ENCODE assay signal across 7 mouse cellular contexts in genomic region chr5:129018782-129019489, GRCm38 (mm10). TPM values are rescaled to one million over a fixed set of nuclear protein-coding genes. Genes with fewer than 3 reads are reported as not detected.
A peak's percentile ranks its signal among the peaks of the same experiment; 100 is the strongest.
DNase-seq lines count a peak whose midpoint lies in the region; ATAC-seq and TF ChIP-seq lines count a peak whose summit lies in the region.

No protein-coding gene starts in this region.

- no peak for TF ChIP-seq CTCF in olfactory bulb, adult 2 months (IDR thresholded peaks at IDR 0.05; ENCODE audit: insufficient read depth, low read depth, low read length)

- TF ChIP-seq POLR2A in olfactory bulb, adult 2 months (IDR thresholded peaks at IDR 0.05; ENCODE audit: insufficient read depth, low read depth, low read length): no peak

- H3K27me3 ChIP-seq in megakaryocyte, embryonic 14.5 days (replicated peaks): no peaks in the 10 kb centered on the region
- no peaks in the 10 kb centered on the region for H3K27me3 ChIP-seq in embryonic facial prominence, embryonic 14.5 days (replicated peaks; ENCODE audit: control insufficient read depth, insufficient read depth, low read length)
- H3K27me3 ChIP-seq in limb, embryonic 11.5 days (ENCODE audit: control insufficient read depth, insufficient read depth, low read length): no peaks in the 10 kb centered on the region

- peaks cover 15% of the 10 kb centered on the region for H3K36me3 ChIP-seq in megakaryocyte, embryonic 14.5 days (replicated peaks; ENCODE audit: low read length)
- H3K36me3 ChIP-seq in embryonic facial prominence, embryonic 14.5 days (ENCODE audit: control insufficient read depth, insufficient read depth, low read length): peaks cover 24% of the 10 kb centered on the region
- H3K36me3 ChIP-seq in limb, embryonic 11.5 days (ENCODE audit: control insufficient read depth, insufficient read depth, low read length): peaks cover 7% of the 10 kb centered on the region; the same call in 1 of the 2 replicates

- H3K27ac ChIP-seq in embryonic facial prominence, embryonic 14.5 days (replicated peaks; ENCODE audit: low read depth, low read length): peak overlapping the region; percentile 87
- peak overlapping the region; percentile 92 for H3K27ac ChIP-seq in limb, embryonic 11.5 days (replicated peaks; ENCODE audit: low read depth, low read length)
- H3K27ac ChIP-seq in olfactory bulb, adult 2 months (ENCODE audit: insufficient read depth, low read depth, low read length): peak overlapping the region; percentile 96

- DNase-seq in embryonic facial prominence, embryonic 14.5 days (ENCODE audit: low spot score): no peak
- DNase-seq in limb, embryonic 11.5 days (ENCODE audit: low spot score): no peak
- no peak for DNase-seq in layer of hippocampus, adult 9-10 months (ENCODE audit: low spot score)
- no peak for DNase-seq in urinary bladder, postnatal 4 days (ENCODE audit: low spot score in 2 of 2)

- peak overlapping the region; percentile 89 for H3K4me2 ChIP-seq in embryonic facial prominence, embryonic 14.5 days (ENCODE audit: low read depth, low read length)
- H3K4me2 ChIP-seq in limb, embryonic 11.5 days (ENCODE audit: low read depth, severe bottlenecking): peak overlapping the region; percentile 44

- 82% methylated on average over 13 of the region's 13 CpGs for WGBS in embryonic facial prominence, embryonic 14.5 days
- WGBS in limb, embryonic 11.5 days: 88% methylated on average over 13 of the region's 13 CpGs
- WGBS in olfactory bulb, adult 2 months: 86% methylated on average over 13 of the region's 13 CpGs

- H3K4me3 ChIP-seq in megakaryocyte, embryonic 14.5 days (replicated peaks): peak overlapping the region; percentile 99
- H3K4me3 ChIP-seq in embryonic facial prominence, embryonic 14.5 days (ENCODE audit: low read depth, low read length): peak overlapping the region; percentile 89
- peak overlapping the region; percentile 94 for H3K4me3 ChIP-seq in limb, embryonic 11.5 days (ENCODE audit: low read depth, low read length)
- peak overlapping the region; percentile 96 for H3K4me3 ChIP-seq in olfactory bulb, adult 2 months (ENCODE audit: insufficient read depth, low read depth, low read length)

- H3K9me3 ChIP-seq in megakaryocyte, embryonic 14.5 days: no peaks in the 10 kb centered on the region
- H3K9me3 ChIP-seq in embryonic facial prominence, embryonic 14.5 days (ENCODE audit: control insufficient read depth, low read length): no peaks in the 10 kb centered on the region
- no peaks in the 10 kb centered on the region for H3K9me3 ChIP-seq in limb, embryonic 11.5 days (ENCODE audit: control insufficient read depth, low read length)

- H3K9ac ChIP-seq in embryonic facial prominence, embryonic 14.5 days (ENCODE audit: low read depth, low read length): peak overlapping the region; percentile 86
- H3K9ac ChIP-seq in limb, embryonic 11.5 days (ENCODE audit: low read length): peak overlapping the region; percentile 91

- H3K4me1 ChIP-seq in megakaryocyte, embryonic 14.5 days: peaks cover 36% of the 10 kb centered on the region
- peaks cover 6% of the 10 kb centered on the region; the same call in 1 of the 2 replicates for H3K4me1 ChIP-seq in embryonic facial prominence, embryonic 14.5 days (ENCODE audit: control insufficient read depth, insufficient read depth, low read length)
- 0 out of 2 replicates have a peak, but pooled peaks cover 4% of the 10 kb centered on the region for H3K4me1 ChIP-seq in limb, embryonic 11.5 days (ENCODE audit: control insufficient read depth, insufficient read depth, low read length)
- no peaks in the 10 kb centered on the region; the same call in 1 of the 2 replicates for H3K4me1 ChIP-seq in olfactory bulb, adult 2 months (ENCODE audit: control insufficient read depth, insufficient read depth, low read length)

- ATAC-seq in megakaryocyte, adult 5-6 weeks (ENCODE audit: poor library complexity, severe bottlenecking): no peak
- no peak for ATAC-seq in embryonic facial prominence, embryonic 14.5 days (ENCODE audit: low read depth)
- ATAC-seq in limb, embryonic 11.5 days (ENCODE audit: insufficient number of reproducible peaks, low FRiP score, low TSS enrichment, low read depth): no peak

RNA-seq across cellular contexts. Expression of gene Ran, which starts 0.9 kb away (rescaled TPM):
- 3,634 and 3,734 TPM in 2 replicates for polyA plus RNA-seq in megakaryocyte, embryonic 14.5 days (2012; ENCODE audit: insufficient read depth, low replicate concordance)
- total RNA-seq in megakaryocyte, adult 5-6 weeks (2015): 244 and 276 TPM in 2 replicates
- 240 and 264 TPM in 2 replicates for total RNA-seq in megakaryocyte, adult 5-6 weeks (2017)
- polyA plus RNA-seq in embryonic facial prominence, embryonic 14.5 days (2014; fragmentation: Nextera tagmentation; extraction: Ambion mirVana): 442 and 465 TPM in 2 replicates
- polyA plus RNA-seq in limb, embryonic 11.5 days (2014; fragmentation: Nextera tagmentation; extraction: Ambion mirVana): 910 TPM in 2 replicates
- not detected in 2 replicates for polyA plus RNA-seq in olfactory bulb, adult 2 months (2012; ENCODE audit: insufficient read depth, insufficient read length, low replicate concordance, missing spikeins)

RNA-seq across cellular contexts. Expression of gene Stx2, which starts 10.6 kb away (rescaled TPM):
- 12.8 and 23.7 TPM in 2 replicates for polyA plus RNA-seq in megakaryocyte, embryonic 14.5 days (2012; ENCODE audit: insufficient read depth, low replicate concordance)
- total RNA-seq in megakaryocyte, adult 5-6 weeks (2015): 16.2 and 17.0 TPM in 2 replicates
- 18.3 and 32.9 TPM in 2 replicates for total RNA-seq in megakaryocyte, adult 5-6 weeks (2017)
- 34.5 and 38.8 TPM in 2 replicates for polyA plus RNA-seq in embryonic facial prominence, embryonic 14.5 days (2014; fragmentation: Nextera tagmentation; extraction: Ambion mirVana)
- polyA plus RNA-seq in limb, embryonic 11.5 days (2014; fragmentation: Nextera tagmentation; extraction: Ambion mirVana): 27.3 and 31.1 TPM in 2 replicates
- not detected in 2 replicates for polyA plus RNA-seq in olfactory bulb, adult 2 months (2012; ENCODE audit: insufficient read depth, insufficient read length, low replicate concordance, missing spikeins)

Comparison
In these comparisons a context has a peak if more than half of its experiments do, and no peak if none do; other contexts are left out.
1. RNA of gene Ran, which starts 0.9 kb away (polyA plus RNA-seq): 3,634 to 3,734 TPM in megakaryocyte, embryonic 14.5 days, 910 TPM in limb, embryonic 11.5 days and 442 to 465 TPM in embryonic facial prominence, embryonic 14.5 days; not detected in olfactory bulb, adult 2 months; every median in the first group is over 100 times any median in the second.
2. Peak in every context shown above with its lines, with median percentiles within 50 percentile points of each other: H3K4me3 ChIP-seq and H3K27ac ChIP-seq.